Mouse (Mus musculus): ENCODE data around the gene Gas2l1.

GRCm38 (mm10) chr11:5008867-5009266 is 56.3 kb downstream of the Gas2l1 start:
- TF ChIP-seq CTCF (IDR thresholded peaks at IDR 0.05; ENCODE audit: control insufficient read depth, insufficient read depth, insufficient read length) (no peak), FOSL1 (IDR thresholded peaks at IDR 0.05; ENCODE audit: insufficient read depth, low read length, poor library complexity, severe bottlenecking) (no peak), MYOD1 (IDR thresholded peaks at IDR 0.05; ENCODE audit: control insufficient read depth, insufficient read length, low read depth) (no peak), MYOG (IDR thresholded peaks at IDR 0.05; ENCODE audit: control insufficient read depth, extremely low read depth, insufficient read length) (no peak), CEBPB (IDR thresholded peaks at IDR 0.05; ENCODE audit: low read depth) (no peak)
